Comparison of ENCODE assay signal across 12 mouse cellular contexts in genomic region chr4:125158081-125158480, GRCm38 (mm10). TPM values are rescaled to one million over a fixed set of nuclear protein-coding genes. Genes with fewer than 3 reads are reported as not detected.
DNase-seq lines count a peak whose midpoint lies in the region; ATAC-seq and TF ChIP-seq lines count a peak whose summit lies in the region.
"Had no signal": no experiment of that assay in that cellular context is flagged by ENCODE, and none has a peak within 500 bp of the region (broad histone marks: within the 10 kb centered on the region; RNA-seq: fewer than 3 reads in every experiment).

No protein-coding gene starts in this region.

- H3K4me1 ChIP-seq in forebrain, embryonic 15.5 days: peaks cover 18% of the 10 kb centered on the region
- H3K4me1 ChIP-seq in forebrain, embryonic 11.5 days (replicated peaks; ENCODE audit: control insufficient read depth, insufficient read depth, low read length): no peaks in the 10 kb centered on the region
- H3K4me1 ChIP-seq in midbrain, embryonic 11.5 days (ENCODE audit: control insufficient read depth, insufficient read depth, low read length): peaks cover 3% of the 10 kb centered on the region; the same call in 1 of the 2 replicates
- peaks cover 15% of the 10 kb centered on the region for H3K4me1 ChIP-seq in midbrain, embryonic 15.5 days
- no peaks in the 10 kb centered on the region for H3K4me1 ChIP-seq in intestine, postnatal 0 days (replicated peaks; ENCODE audit: control insufficient read depth, insufficient read depth, low read length)
- H3K4me1 ChIP-seq: heart, embryonic 13.5 days had no signal

- H3K27me3 ChIP-seq in forebrain, embryonic 15.5 days: peaks cover 6% of the 10 kb centered on the region; the same call in 1 of the 2 replicates
- H3K27me3 ChIP-seq in forebrain, embryonic 11.5 days (ENCODE audit: control insufficient read depth, insufficient read depth, low read length): no peaks in the 10 kb centered on the region; the same call in 1 of the 2 replicates
- H3K27me3 ChIP-seq in midbrain, embryonic 11.5 days (ENCODE audit: control insufficient read depth, insufficient read depth, low read length): no peaks in the 10 kb centered on the region; the same call in 1 of the 2 replicates
- peaks cover 2% of the 10 kb centered on the region; the same call in 1 of the 2 replicates for H3K27me3 ChIP-seq in midbrain, embryonic 15.5 days (replicated peaks)
- 0 out of 2 replicates have a peak, but pooled peaks cover 8% of the 10 kb centered on the region for H3K27me3 ChIP-seq in intestine, postnatal 0 days (replicated peaks; ENCODE audit: control insufficient read depth, insufficient read depth, low read length)

- no peak overlapping the region for H3K4me3 ChIP-seq in forebrain, embryonic 15.5 days
- no peak overlapping the region for H3K4me3 ChIP-seq in forebrain, embryonic 11.5 days (ENCODE audit: low read depth, low read length)
- H3K4me3 ChIP-seq in midbrain, embryonic 11.5 days (ENCODE audit: low read depth, low read length): no peak overlapping the region
- H3K4me3 ChIP-seq in midbrain, embryonic 15.5 days: no peak overlapping the region
- H3K4me3 ChIP-seq in intestine, postnatal 0 days (ENCODE audit: low read depth, low read length): no peak overlapping the region
- H3K4me3 ChIP-seq: embryonic facial prominence, embryonic 10.5 days; heart, embryonic 13.5 days had no signal

- no peaks in the 10 kb centered on the region for H3K36me3 ChIP-seq in forebrain, embryonic 15.5 days
- H3K36me3 ChIP-seq in forebrain, embryonic 11.5 days (ENCODE audit: control insufficient read depth, insufficient read depth, low read length): no peaks in the 10 kb centered on the region
- no peaks in the 10 kb centered on the region for H3K36me3 ChIP-seq in midbrain, embryonic 11.5 days (ENCODE audit: control insufficient read depth, insufficient read depth, low read length)
- no peaks in the 10 kb centered on the region for H3K36me3 ChIP-seq in midbrain, embryonic 15.5 days (replicated peaks)
- no peaks in the 10 kb centered on the region for H3K36me3 ChIP-seq in intestine, postnatal 0 days (ENCODE audit: control insufficient read depth, insufficient read depth)
- H3K36me3 ChIP-seq: embryonic facial prominence, embryonic 10.5 days; heart, embryonic 13.5 days had no signal

- no peak overlapping the region for H3K4me2 ChIP-seq in forebrain, embryonic 15.5 days (replicated peaks)
- no peak overlapping the region for H3K4me2 ChIP-seq in forebrain, embryonic 11.5 days (ENCODE audit: low read depth, low read length, severe bottlenecking)
- no peak overlapping the region for H3K4me2 ChIP-seq in midbrain, embryonic 11.5 days
- H3K4me2 ChIP-seq in midbrain, embryonic 15.5 days: no peak overlapping the region
- no peak overlapping the region for H3K4me2 ChIP-seq in intestine, postnatal 0 days (replicated peaks; ENCODE audit: low read depth)
- H3K4me2 ChIP-seq: heart, embryonic 13.5 days had no signal

- H3K9ac ChIP-seq in forebrain, embryonic 15.5 days (replicated peaks): no peak overlapping the region
- H3K9ac ChIP-seq in forebrain, embryonic 11.5 days (ENCODE audit: low read length): no peak overlapping the region
- no peak overlapping the region for H3K9ac ChIP-seq in midbrain, embryonic 11.5 days (ENCODE audit: low read length)
- H3K9ac ChIP-seq in midbrain, embryonic 15.5 days: no peak overlapping the region
- no peak overlapping the region for H3K9ac ChIP-seq in intestine, postnatal 0 days (ENCODE audit: low read depth, low read length)
- H3K9ac ChIP-seq: heart, embryonic 13.5 days had no signal

- no peak for ATAC-seq in forebrain, embryonic 15.5 days (replicated peaks)
- no peak for ATAC-seq in forebrain, embryonic 11.5 days (replicated peaks; ENCODE audit: low FRiP score)
- no peak for ATAC-seq in midbrain, embryonic 11.5 days (ENCODE audit: low FRiP score)
- no peak for ATAC-seq in midbrain, embryonic 15.5 days (replicated peaks)
- ATAC-seq in intestine, postnatal 0 days: peak; percentile 58

- no peak for DNase-seq in forebrain, embryonic 11.5 days (ENCODE audit: low spot score)
- DNase-seq in midbrain, embryonic 11.5 days (ENCODE audit: low spot score, missing footprints): peak; percentile 56
- DNase-seq in kidney, adult 9 months: no peak
- DNase-seq in spleen, postnatal 10 days (ENCODE audit: low spot score in 2 of 2): no peak
- DNase-seq: gastrocnemius, postnatal 36 days; heart, adult 11 months; heart, postnatal 36 days had no signal

- H3K9me3 ChIP-seq in forebrain, embryonic 15.5 days: no peaks in the 10 kb centered on the region
- H3K9me3 ChIP-seq in forebrain, embryonic 11.5 days (ENCODE audit: control insufficient read depth, low read length): no peaks in the 10 kb centered on the region
- H3K9me3 ChIP-seq in midbrain, embryonic 11.5 days (ENCODE audit: control insufficient read depth, low read length): no peaks in the 10 kb centered on the region
- H3K9me3 ChIP-seq in midbrain, embryonic 15.5 days: no peaks in the 10 kb centered on the region
- no peaks in the 10 kb centered on the region for H3K9me3 ChIP-seq in intestine, postnatal 0 days (ENCODE audit: control insufficient read depth)
- H3K9me3 ChIP-seq: embryonic facial prominence, embryonic 10.5 days; heart, embryonic 13.5 days had no signal

- H3K27ac ChIP-seq in forebrain, embryonic 15.5 days (replicated peaks): peak overlapping the region; percentile 77
- H3K27ac ChIP-seq in forebrain, embryonic 11.5 days (ENCODE audit: low read depth, low read length): no peak overlapping the region
- H3K27ac ChIP-seq in midbrain, embryonic 11.5 days (ENCODE audit: low read depth, low read length): no peak overlapping the region
- H3K27ac ChIP-seq in midbrain, embryonic 15.5 days: no peak overlapping the region
- peak overlapping the region; percentile 57; the same call in 1 of the 2 replicates for H3K27ac ChIP-seq in intestine, postnatal 0 days (ENCODE audit: low read depth, low read length)
- H3K27ac ChIP-seq: embryonic facial prominence, embryonic 10.5 days; heart, embryonic 13.5 days had no signal

- no peak for TF ChIP-seq CTCF in intestine, postnatal 0 days (IDR thresholded peaks at IDR 0.05; ENCODE audit: low read depth)

- 86% methylated on average over 2 of the region's 2 CpGs for WGBS in forebrain, embryonic 15.5 days
- WGBS in forebrain, embryonic 11.5 days: 87% methylated on average over 2 of the region's 2 CpGs
- 84% methylated on average over 2 of the region's 2 CpGs for WGBS in midbrain, embryonic 11.5 days
- 93% methylated on average over 2 of the region's 2 CpGs for WGBS in midbrain, embryonic 15.5 days
- WGBS in intestine, postnatal 0 days: 66% methylated on average over 2 of the region's 2 CpGs

RNA-seq across cellular contexts. Expression of gene Zc3h12a, which starts 30.4 kb away (rescaled TPM):
- 0.14 and 0.19 TPM in 2 replicates for polyA plus RNA-seq in forebrain, embryonic 15.5 days (2015; fragmentation: Nextera tagmentation; extraction: Ambion mirVana)
- 0.16 and 0.57 TPM in 2 replicates for polyA plus RNA-seq in forebrain, embryonic 11.5 days (2014; fragmentation: Nextera tagmentation; extraction: Ambion mirVana)
- polyA plus RNA-seq in midbrain, embryonic 11.5 days (2014; fragmentation: Nextera tagmentation; extraction: Ambion mirVana): 0.22 and 0.37 TPM in 2 replicates
- polyA plus RNA-seq in midbrain, embryonic 15.5 days (2015; fragmentation: Nextera tagmentation; extraction: Ambion mirVana): 0.15 TPM in 2 replicates
- 1.3 and 1.5 TPM in 2 replicates for polyA plus RNA-seq in intestine, postnatal 0 days (2015; fragmentation: Nextera tagmentation; extraction: Ambion mirVana)

Comparison
In these comparisons a context has a peak if more than half of its experiments do, and no peak if none do; other contexts are left out.
1. H3K27ac ChIP-seq: peak in forebrain, embryonic 15.5 days (single experiment) and intestine, postnatal 0 days (single experiment); none in forebrain, embryonic 11.5 days (single experiment), midbrain, embryonic 11.5 days (single experiment) and midbrain, embryonic 15.5 days (single experiment).